Mouse (Mus musculus): ENCODE data around the gene Gm20604. TPM values are rescaled to one million over a fixed set of nuclear protein-coding genes. Genes with fewer than 3 reads are reported as not detected.

Gm20604 gene
- total RNA-seq, 2 experiments from 2014 or later = 6.6 to 8.3 TPM

- no peak for ATAC-seq (replicated peaks; ENCODE audit: poor library complexity, severe bottlenecking)
Observed at GRCm38 (mm10) chr12:102710851-102711375, 47.6 kb downstream of the Gm20604 start.

DNA sequence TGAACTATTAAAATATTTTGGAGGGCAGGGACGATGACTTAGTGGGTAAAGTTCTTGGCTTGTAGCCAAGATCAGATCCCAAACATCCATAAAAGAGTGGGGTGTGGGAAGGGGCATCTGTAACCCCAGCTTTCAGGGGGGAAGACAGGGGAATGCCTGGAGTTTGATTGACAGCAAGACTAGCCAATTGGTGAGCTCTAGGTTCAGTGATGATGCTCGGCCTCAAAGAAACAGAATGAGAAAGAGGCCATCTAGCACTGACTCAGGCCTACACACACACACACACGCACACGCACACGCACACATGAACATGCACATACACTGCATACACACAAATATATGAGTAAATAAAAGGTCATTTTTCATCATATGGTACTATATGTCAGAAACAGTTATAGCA is 48.6 kb downstream of the Gm20604 start:
- no peak for ATAC-seq (replicated peaks; ENCODE audit: poor library complexity, severe bottlenecking)

DNA sequence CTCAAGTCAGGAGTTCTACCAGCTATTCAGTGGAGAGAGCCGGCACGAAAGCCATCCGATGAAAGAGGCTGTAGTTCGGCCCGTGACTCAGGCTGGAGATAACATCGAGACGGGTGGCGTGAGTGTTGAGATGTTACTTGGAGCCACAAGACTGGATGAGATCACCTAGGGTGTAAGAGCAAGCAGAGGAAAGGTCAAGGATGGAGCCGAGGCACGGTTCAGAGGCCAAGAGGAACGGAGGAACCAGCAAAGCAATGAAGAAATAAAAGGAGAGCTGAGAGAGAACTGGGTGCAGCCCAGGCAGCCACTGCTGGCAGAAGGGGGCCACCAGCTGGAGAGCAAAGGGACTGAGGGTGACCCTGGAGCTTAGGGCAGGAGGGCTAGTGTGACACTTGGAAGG is 50.3 kb downstream of the Gm20604 start:
- ATAC-seq (replicated peaks; ENCODE audit: poor library complexity, severe bottlenecking) = no peak

- ATAC-seq (replicated peaks; ENCODE audit: poor library complexity, severe bottlenecking) = no peak
Observed at GRCm38 (mm10) chr12:102706833-102707463, 51.5 kb downstream of the Gm20604 start.

GRCm38 (mm10) chr12:102705906-102706640 is 52.4 kb downstream of the Gm20604 start:
- no peak for ATAC-seq (replicated peaks; ENCODE audit: poor library complexity, severe bottlenecking)

GRCm38 (mm10) chr12:102705216-102705871 is 53.1 kb downstream of the Gm20604 start:
- peak; percentile 72 for ATAC-seq (replicated peaks; ENCODE audit: poor library complexity, severe bottlenecking)

DNA sequence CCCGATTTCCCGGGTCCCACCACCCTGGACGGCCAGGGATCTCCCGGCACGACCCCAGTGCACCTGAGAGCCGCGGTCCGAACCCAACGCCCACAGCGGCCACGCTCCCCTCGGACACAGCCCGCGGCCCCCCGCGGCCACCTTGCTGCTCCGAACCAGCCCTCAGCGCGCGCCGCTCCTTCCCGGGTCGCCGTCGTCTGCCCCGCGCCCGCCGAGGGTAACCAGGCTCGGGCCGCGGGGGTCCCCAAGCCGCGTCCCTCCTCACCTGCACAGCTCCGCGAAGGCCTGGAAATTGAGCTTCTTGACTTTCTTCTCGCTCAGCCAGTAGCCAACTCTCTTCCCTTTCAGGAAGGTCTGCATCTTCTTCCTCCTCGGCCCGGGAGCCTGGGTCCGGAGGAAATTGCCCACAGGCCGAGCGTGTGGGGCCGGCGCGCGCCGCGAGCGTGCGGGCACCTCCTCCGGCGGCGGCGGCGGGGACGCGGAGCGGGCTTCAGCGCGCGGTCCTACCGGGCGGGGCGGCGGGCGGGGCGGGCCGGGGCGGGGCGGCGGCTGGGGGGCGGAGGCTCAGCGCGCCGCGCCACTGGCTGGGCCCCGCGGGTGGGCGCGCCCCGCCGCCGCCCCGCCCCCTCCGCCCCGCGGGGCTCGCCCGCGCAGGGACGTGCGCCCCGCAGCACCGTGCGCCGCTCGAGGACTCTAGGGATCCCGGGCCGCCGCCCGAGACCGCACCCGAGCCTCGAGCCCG is 53.8 kb downstream of the Gm20604 start, which contains the start of gene Itpk1:
TSS of gene Itpk1 (minus strand) at position 474 of the 742 bp plus-strand sequence.
- ATAC-seq (replicated peaks; ENCODE audit: poor library complexity, severe bottlenecking) = peak; percentile 33

- 0 out of 2 replicates have a peak, but pooled peaks have one; percentile 6 for ATAC-seq (replicated peaks; ENCODE audit: poor library complexity, severe bottlenecking)
Observed at GRCm38 (mm10) chr12:102703921-102704408, 54.5 kb downstream of the Gm20604 start.

DNA sequence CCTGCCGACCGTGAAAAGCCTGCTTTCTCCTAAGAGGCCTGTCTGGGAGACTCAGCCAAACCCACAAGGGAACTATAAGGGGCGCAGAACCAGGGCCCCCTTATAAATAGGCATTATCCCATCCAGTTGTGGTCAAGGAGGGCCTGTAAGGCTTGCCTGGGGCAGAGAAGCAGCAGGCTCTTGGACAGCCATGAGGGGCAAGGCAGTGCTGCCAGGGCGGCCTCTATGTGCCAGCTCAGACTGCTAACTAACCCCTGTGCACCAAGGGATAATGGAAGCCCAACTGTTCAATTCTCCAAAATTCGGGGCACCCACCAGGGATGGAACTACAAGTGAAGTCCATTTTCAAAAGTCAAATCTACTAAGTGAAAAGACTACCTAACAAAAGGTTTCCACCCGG is 55.0 kb downstream of the Gm20604 start:
- no peak for ATAC-seq (replicated peaks; ENCODE audit: poor library complexity, severe bottlenecking)

DNA sequence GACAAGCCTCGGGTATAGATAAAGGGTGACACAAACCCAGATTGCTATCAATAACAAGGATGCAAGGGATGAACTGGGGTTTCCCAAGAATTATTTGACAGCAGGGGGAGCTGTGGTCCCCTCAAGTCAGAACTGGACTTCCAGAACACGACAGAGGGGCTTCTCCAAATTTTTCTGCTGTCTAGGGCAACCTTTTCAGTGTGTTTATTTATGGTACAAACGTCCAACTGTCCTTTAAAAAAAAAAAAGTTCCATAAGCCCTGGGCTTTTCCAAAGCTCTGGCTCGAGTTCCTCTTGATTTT is 55.4 kb downstream of the Gm20604 start:
- no peak for ATAC-seq (replicated peaks; ENCODE audit: poor library complexity, severe bottlenecking)

DNA sequence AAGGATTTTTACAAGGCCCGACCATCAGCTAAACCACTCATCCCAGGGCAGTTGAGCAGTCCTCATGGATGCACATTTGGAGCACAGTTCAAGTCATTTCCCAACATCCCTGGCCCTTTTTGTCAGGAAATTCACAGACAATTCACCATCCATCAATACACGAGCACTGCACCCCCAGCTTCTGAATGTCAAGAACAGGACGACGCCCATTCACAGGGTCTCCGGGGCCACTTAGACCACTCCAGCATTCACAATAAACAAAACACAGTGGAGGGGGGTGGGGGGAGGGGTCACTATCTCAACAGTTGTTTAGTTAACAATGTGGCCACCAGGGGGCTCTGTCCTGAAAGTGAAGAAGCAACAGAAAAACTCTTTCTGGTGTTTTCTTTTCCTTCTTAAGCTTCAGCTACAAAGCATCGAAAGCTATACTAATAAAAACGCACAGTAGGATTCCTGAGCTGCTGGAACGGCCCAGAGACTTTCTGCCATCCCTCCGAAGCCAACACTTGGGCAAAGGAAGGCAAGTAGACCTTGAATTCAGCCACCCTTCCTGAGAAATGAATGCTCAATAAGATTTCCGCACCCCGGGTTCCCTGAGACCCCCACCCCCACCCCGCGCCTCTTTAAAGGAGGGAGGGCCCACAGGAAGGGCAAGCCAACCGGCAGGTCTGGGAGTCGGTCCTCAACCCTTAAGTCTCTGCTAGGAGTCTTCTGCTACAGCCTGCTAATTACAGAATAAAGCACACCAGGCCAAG is 55.9 kb downstream of the Gm20604 start:
- ATAC-seq (replicated peaks; ENCODE audit: poor library complexity, severe bottlenecking) = 0 out of 2 replicates have a peak, but pooled peaks have one; percentile 13

GRCm38 (mm10) chr12:102701691-102702207 is 56.7 kb downstream of the Gm20604 start:
- ATAC-seq (replicated peaks; ENCODE audit: poor library complexity, severe bottlenecking) = no peak

- ATAC-seq (replicated peaks; ENCODE audit: poor library complexity, severe bottlenecking) = no peak
Observed at GRCm38 (mm10) chr12:102700453-102700852, 58.0 kb downstream of the Gm20604 start.

DNA sequence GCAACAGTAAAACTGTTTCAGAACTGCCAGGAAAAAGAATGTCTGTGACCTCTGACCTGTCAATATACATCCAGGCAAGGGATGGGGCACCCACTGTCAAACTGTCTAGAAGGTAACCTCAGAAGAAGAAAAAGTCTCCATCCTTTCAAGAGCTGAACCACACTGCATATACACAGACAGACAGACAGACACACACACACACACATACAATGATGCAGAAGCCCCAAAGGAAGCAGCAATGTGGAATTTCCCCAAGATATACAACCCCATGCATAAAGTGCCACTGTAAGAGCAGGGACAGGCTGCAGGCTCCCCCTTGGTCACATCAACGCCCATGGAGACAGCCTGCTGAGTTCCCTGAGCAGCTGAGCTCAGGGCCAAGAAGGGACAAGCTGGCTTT is 59.3 kb downstream of the Gm20604 start:
- ATAC-seq (replicated peaks; ENCODE audit: poor library complexity, severe bottlenecking) = no peak

GRCm38 (mm10) chr12:102698089-102698684 is 60.3 kb downstream of the Gm20604 start:
- no peak for ATAC-seq (replicated peaks; ENCODE audit: poor library complexity, severe bottlenecking)

DNA sequence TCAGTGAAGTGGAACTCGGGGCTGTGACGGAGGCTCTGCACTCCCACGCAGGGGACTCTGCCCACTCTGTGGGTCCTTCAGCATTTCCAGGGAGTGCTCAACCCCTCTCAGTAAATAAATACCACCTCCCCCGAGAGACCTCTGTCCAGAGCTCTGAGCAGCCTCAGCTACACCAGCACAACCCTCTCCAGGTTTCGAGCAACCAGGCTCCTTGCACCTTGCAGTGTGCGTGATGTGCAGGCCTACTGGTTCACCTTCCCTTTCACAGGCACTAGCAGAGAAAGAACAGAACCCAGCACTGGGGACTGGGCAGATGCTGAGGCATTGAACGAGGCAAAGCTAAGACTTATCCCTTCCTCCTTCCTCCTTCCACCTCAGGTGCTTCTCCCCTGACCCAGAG is 61.1 kb downstream of the Gm20604 start:
- ATAC-seq (replicated peaks; ENCODE audit: poor library complexity, severe bottlenecking) = no peak

- no peak for ATAC-seq (replicated peaks; ENCODE audit: poor library complexity, severe bottlenecking)
Observed at GRCm38 (mm10) chr12:102696635-102697354, 61.7 kb downstream of the Gm20604 start.
